Mouse (Mus musculus) heart, postnatal 25 days (tissue): Measurements from ENCODE around the gene Prr19. TPM values are rescaled to one million over a fixed set of nuclear protein-coding genes. Genes with fewer than 3 reads are reported as not detected.

Source experiments
- DNase-seq: peaks from one replicate; pipeline ENCODE4 v3.0.0; 2022; ENCODE audit warnings: low spot score
- intact Hi-C: fragments of 180-260 bp; cut with DNase I; formaldehyde crosslinking; loops from one replicate; pipeline ENCODE4 v1.15.1; 2025
- total RNA-seq, 2 experiments: library from RNA; stranded (reverse); gene quantifications; 2 replicates each; pipeline ENCODE4 v1.2.3; 2021

The Prr19 gene
- total RNA-seq, 2 experiments from 2014 or later, result not detected

DNA sequence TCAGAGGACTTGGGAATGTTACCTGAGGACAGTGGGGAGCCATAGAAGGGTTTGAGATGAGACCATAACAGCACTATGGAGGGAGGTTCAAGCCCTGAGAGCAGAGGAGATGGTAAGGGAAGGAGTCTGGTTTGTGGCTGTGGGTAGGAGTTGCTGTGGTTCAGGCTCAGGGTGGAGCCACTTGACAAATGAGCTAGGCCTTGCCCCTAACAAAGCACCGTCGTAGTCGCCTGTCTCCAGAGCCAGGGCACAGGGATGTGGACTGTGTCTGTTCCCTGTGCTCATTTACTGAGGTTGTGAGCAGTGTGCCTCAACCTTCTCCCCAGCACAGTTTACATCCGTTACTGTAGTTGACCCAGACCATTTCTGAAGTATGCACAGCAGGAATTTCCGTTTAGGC, 26.6 kb upstream of the Prr19 start:
- no peak for DNase-seq
- intact Hi-C loops, result no loop called here

DNA sequence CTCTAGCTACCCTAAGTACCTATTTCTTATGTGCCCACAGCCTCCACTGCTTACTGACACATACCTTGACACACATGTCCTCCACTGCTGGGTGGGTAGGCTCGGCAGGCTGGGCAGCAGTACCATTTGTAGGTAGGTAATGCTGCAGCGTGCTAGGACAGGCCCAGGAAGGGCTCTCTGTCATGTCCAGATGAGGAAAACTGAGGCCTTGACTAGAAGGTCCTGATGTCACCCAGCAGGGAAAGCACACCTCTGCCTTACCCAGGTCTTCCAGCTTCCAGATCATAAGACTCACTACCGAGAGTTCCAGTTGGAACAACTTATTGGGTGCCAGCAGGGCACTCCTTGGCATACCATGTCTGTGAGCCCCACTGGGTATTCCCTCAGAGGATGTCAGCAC, 26.2 kb upstream of the Prr19 start:
- no peak for DNase-seq
- intact Hi-C loops, result no loop called here

DNA sequence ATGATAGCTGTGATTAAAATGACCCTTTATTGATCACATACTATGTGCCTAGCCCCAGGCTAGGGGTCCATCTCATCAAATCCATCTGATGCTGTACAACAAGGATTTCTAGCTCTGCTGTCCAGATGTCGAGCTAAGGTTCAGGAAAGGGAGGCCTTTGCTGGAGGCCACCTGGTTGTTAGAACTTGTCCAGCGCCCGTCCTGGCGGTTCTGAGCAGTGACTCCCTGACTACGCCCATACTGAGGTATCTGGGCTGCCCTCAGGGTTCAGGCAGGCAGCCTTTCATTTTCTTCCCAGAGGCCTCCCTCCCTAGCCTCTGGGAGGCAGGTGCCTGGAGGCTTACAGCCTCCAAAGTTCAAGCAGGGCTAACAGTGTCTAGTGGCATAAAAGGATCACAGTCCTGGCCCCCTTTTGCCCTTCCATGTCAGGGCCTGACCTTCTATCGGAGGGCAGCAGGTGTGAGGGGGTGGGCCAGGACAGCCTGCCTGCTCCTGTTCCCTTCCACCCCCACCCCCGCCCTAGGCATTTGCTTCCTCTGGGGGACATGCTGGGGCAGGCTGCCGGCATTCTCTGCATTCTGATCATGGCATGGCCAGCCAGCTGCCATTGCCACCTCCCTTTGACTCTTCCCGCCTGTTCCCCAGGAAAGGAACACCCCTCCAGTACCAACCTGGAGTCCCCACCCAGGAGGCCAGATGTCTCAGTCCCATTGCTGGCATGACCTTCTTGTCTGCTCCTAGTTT, 25.5 kb upstream of the Prr19 start:
- intact Hi-C loops, result no loop called here
- no peak for DNase-seq

DNA sequence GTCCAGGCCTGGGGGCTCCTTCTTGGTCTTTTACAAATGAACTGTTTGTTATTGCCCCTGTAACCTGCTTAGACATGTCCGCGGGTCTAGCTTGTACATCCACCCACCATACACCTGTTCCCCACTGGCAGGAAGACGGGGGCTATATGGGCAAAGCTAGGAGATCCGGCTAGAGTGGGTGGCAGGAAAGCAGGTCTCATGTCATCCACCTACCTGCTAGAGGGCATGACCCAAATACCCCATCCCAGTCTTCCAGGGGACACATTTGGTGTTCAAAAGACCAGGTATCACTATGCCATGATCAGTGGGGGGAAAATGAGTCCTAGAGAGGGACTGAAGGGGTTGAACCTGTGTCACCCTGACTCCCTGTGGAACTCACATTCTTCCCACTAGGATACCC, 23.8 kb upstream of the Prr19 start:
- DNase-seq, result no peak
- intact Hi-C loops, result no loop called here

DNA sequence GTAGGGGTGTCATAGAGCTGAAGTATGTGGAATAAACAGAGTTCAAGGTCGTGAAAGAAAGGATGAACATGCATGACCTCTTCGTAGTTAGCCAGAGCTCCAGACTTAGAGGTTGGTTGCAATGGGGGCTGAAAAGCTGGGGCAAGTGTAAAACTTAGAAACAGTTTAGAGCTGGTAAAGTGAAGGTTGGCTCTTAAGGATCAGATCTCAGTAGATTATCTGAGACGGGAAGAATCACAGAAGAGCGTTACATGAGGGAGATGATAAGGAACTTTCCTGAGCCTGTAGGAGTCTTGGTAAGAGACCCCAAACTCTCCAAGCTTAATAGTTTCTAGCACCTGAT, 23.2 kb upstream of the Prr19 start:
- no peak for DNase-seq
- intact Hi-C loops, result loop anchor here (1.0 to 2.0 kb wide), 2 partner anchors 29 to 38 kb away; no protein-coding TSS in a partner anchor

DNA sequence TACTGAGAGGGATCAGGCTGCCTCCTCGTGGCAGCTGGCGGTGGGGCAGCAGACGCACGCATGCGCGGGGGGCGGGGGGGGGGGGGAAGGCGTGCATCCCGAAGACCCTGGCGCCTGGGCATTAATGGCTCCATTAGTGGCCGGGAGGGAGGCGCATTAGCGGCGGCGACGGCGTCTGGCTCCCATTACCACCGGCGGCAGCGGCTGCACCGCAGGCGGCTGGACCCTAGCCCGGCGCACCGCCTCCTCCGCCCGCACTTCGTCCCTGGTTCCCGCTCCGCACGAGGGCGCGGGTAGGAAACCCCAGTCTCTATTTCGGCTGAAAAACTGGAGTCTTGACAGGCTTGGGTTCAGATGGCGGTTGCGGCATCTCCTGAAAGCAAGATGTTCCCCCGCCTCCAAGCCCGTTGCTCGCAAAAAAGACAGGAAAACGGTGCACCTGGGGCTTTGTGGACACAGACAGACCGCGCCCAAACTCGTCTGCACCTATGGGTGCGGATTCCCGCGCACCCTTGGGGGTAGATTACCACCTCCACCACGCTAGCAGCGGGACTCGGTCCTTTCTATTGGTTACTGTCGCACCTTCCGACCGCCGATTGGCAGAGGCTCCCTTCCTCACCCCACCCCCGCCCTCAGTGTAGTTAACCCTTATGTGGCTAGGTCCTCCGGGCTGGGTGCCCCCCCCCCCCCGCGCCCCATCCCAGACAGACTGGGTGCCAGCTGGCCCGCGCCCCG, 22.7 kb upstream of the Prr19 start:
- peak; percentile 76 for DNase-seq
- intact Hi-C loops, result loop anchor here (1.0 to 2.0 kb wide), 2 partner anchors 30 to 38 kb away; no protein-coding TSS in a partner anchor

DNA sequence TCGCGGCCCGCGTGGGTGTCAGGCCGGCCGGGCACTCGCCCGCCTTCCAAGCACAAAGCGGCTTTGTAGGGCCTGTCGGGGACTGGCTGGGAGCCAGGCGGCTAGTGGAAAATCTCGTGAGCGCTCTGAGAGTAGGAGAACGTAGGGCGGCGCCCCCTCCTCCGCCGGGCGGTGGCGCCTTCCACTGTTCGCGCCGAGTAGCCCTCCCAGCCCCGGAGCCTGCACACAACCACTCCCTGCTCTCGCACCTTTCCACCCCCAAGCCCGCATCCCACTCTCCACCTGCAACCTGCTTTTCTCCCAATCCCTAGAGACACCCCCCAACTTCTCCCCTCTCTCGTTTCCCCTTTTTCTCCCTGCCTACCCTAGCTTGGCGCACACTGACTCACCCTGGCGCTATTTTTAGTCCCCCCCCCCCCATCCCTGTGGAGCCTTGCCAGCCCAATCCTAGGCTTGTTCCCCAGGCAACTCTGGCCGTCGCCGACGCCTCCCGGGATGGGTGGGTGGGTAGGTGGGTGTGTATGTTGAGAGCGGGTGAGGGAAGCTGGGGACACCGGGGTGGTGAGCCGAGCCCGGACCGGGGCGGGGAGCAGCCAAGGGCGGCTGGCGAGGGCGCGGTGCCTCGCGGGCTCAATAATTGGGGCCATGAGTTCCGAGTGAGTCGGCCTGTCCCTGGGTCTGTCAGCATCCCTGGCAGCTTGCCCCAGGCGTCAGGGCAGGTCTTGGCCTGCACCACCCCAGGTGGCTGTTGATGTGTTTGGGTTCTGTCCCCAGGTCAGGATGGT, 21.9 kb upstream of the Prr19 start:
- intact Hi-C loops, result loop anchor here (2.0 kb wide), 1 partner anchor 30 kb away; no protein-coding TSS in a partner anchor
- DNase-seq, result peak; percentile 87

DNA sequence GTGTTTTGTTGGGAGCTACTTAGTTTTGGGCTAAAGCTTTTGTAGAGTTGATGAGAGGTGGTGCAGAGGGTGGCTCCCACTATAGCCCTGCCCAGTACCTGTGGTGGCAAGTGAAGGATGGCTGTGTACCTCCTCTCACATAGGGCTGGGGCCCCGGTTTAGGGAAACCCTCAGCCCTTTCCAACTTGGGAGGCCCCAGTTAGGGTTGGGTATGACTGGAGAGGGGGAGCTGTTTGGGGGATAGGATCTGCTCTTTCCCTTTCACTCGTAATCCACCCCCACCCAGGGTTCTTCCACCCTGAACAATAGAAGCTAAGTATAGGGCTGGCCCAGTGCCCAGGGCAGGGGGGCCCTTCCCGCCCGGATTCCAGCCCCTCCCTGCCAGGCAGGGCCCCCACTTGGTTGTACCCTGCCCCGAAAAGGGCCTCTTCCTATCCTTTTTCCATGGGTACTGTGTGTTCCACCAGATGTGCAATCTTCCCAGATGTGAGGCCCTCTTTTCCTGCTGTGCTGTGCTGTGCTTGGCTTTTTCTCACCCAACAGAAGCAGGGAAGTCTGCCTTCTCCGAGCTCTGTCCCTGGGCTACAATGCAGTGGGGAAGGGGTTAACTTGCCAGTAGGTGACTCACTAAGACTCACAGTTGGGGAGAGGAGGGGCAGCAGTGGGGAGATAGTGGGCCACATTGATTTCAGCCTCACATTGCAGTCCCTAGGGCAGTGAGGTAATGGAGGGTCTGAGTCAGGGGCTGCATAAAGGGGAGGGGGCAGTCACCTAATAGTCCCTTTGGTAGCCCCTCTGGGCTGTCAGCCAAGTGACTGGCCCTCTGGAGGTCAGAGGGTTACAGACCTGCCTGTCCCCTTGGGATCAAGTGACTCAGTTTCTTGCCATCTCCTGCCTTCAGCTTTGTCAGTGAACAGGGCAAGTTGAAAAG, 21.1 kb upstream of the Prr19 start:
- DNase-seq, result peak; percentile 77
- intact Hi-C loops, result loop anchor here (2.0 to 5.0 kb wide), 2 partner anchors 31 to 107 kb away; no protein-coding TSS in a partner anchor

DNA sequence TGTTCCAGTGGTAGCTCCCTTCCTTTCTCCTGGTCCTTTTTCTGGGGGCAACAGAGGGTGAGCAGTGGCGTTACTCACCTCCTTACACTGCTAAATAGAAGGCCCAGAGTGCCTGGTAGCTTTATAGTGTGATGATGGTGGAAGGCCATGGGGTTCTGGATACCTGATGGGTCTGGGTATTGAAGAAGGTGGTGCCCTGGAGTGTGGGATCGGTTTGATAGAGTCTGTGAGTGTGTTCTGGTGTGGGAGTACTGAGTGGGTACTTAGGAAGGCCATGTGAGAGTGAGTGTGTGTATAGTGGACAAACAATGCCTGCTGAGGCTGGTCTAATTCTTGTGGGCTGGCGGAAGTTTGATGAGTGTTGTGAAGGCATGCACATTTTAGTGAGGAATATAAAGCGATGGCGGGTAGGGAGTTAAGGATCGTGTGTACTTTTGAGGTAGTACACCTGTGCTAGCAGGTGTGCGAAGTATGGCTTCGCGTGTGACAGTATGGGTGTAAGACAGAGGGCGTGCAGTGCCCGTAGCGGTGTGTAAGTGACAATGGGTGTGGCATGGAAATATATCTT, 20.0 kb upstream of the Prr19 start:
- no peak for DNase-seq
- intact Hi-C loops, result loop anchor here (5.0 kb wide), 1 partner anchor 106 kb away; no protein-coding TSS in a partner anchor

DNA sequence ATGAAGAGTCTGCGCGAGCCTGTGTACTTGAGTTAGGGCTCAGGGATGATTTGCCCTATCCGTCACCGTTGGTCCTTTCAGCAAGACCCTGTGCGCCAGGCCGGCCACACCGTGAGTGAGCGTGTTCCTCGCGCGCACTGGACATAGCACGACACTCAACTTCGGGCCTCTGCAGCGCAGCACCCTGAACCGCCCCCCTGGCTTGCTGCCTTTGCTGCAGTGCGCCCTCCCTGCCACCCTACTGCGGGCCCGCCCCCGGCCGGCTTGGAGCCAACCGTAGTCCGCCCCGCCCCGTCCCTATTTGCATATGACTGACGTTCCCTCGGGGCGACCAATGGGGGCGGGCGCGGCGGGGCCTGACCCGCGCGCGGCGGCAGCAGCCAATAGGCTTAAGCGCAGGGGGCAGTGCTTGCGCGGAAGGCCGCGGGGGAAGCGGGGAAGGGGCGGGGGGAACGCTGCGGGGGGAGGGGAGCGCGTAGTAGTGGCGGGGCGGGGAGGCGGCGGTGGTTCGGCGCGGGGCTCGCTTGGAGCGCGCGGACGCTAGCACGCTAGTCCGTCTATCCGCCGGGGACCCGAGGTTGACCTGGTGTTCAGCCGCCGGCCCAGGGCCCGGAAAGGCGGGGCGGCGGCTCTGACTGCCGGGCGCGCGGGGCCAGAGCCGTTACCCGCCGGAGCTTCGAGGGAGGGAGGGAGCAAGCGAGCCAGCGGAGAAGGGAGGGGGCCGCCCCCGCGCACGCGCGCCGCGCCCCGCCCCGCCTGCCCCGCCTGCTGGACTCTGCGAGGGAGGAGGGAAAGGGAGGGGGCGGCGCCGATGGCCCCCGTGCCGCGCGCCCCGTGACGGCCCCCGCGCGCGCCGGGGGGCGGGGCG, 19.2 kb upstream of the Prr19 start:
- peak; percentile 97 for DNase-seq
- intact Hi-C loops, result loop anchor here (2.0 to 5.0 kb wide), 2 partner anchors 35 to 105 kb away; partner anchors contain the start of gene Megf8

DNA sequence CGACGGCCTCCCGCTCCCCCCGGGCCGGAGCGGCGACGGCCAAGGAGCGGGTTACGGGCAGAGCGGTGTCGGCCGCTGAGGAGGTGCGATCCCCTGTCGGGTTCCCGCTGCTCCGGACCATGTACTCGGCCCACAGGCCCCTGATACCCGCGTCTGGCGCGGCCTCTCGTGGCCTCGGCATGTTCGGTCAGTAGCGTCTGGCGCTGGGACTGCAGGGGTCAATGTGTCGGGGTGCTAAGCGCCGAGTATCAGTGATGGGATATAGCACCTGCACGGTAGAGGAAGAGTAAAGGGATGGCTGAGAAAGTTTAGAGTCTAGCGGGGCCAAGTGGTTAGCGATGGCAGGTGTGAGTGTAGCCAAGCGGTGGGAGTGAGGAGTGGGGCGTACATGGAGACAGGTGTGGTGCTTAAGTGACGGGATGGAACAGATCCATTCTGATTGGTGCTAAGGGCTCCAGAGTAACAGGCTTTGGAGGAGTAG, 18.4 kb upstream of the Prr19 start:
- no peak for DNase-seq
- intact Hi-C loops, result loop anchor here (2.0 to 5.0 kb wide), 2 partner anchors 34 to 105 kb away; partner anchors contain the start of gene Megf8

DNA sequence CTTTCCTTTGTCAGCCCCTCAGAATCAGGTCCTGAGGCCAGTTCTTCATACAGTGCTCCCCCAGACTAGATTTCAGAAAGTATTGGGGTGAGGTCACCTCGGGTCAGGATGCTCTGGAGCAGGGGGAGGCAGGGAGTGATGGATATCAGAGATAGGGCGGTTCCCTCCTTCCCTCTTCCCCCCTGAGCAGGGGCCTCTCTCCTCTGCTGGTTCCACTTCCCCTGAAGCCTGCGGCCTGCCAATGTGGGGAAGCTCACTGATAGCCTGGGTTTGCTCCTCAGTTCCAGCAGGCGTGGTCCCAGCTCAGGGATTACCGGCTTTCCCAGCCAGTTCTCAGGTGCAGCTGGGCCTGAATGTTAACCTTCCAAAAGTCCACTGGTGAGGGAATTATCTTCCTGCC, 17.6 kb upstream of the Prr19 start:
- intact Hi-C loops, result loop anchor here (2.0 to 5.0 kb wide), 2 partner anchors 33 to 104 kb away; partner anchors contain the start of gene Megf8
- DNase-seq, result no peak

DNA sequence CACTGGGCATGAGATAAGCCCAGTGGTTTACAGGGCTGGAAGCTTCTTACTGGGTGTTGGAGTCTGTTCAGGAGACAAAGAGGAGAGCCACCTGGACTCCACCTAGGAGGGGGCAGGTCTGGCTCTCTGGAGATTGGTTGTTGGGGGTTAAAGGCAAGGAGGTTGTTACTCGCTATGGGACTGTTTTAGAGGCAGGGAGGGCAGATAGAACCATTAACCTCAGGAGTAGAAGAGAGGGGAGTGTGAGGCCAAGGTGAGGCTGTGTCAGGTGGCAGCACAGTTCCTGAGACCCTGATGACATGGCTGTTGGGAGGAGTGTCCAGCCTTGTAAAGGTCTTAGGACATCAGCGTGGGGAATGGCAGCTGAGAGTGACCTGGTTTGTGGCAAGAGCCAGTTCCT, 17.0 kb upstream of the Prr19 start:
- DNase-seq, result no peak
- intact Hi-C loops, result loop anchor here (5.0 kb wide), 1 partner anchor 103 kb away; no protein-coding TSS in a partner anchor

DNA sequence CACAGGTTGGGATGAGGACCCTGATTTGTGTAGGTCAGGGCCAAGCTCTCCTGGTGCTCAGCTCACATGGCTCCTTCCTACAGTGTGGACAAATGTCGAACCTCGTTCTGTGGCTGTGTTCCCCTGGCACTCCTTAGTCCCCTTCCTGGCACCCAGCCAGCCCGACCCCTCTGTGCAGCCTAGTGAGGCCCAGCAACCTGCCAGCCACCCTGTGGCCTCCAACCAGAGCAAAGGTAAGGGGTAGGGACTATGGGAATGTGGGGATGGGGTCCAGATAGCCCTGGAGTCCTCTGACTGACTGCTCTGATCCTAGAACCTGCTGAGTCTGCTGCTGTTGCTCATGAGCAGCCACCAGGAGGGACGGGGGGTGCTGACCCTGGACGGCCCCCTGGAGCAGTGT, 16.4 kb upstream of the Prr19 start:
- intact Hi-C loops, result loop anchor here (5.0 kb wide), 1 partner anchor 103 kb away; no protein-coding TSS in a partner anchor
- no peak for DNase-seq

DNA sequence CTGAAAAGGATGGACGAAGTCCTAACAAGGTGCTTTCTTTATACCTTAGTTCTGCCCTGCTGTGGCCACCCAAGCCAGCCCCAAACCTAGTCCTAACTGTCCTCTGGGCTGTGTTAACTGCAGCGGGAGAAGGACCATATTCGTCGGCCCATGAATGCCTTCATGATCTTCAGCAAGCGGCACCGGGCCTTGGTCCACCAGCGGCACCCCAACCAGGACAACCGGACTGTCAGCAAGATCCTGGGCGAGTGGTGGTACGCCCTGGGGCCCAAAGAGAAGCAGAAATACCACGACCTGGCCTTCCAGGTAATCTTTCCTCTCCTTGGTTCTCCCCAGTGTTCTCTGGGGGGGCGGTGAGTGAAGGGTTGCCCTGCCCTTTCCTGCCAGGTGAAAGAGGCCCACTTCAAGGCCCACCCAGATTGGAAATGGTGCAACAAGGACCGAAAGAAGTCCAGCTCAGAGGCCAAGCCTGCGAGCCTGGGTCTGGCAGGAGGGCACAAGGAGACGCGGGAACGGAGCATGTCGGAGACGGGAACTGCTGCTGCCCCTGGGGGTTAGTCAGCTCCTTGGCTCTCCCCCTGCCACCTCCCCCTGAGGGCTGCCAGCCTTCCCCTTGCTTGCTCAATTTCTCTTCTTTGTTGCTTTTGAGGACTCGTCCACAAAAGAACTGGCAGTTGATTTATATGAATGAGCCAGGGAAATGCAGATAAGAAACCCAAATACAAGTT, 15.5 kb upstream of the Prr19 start:
- no peak for DNase-seq
- intact Hi-C loops, result no loop called here

DNA sequence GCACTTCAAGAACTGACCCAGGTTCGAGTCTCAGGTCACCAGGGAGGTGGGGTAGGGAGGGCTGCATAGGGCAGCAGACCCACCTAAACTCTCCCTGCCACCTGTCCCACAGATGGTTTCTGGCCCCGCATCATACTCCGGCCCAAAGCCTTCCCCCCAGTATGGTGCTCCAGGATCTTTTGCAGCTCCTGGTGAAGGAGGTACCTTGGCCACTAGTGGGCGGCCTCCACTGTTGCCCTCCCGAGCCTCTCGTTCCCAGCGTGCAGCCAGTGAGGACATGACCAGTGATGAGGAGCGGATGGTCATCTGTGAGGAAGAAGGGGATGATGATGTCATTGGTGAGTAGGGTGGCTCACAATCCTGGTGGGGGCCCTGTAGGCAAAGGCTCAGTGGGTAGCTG, 14.2 kb upstream of the Prr19 start:
- DNase-seq, result no peak
- intact Hi-C loops, result no loop called here

DNA sequence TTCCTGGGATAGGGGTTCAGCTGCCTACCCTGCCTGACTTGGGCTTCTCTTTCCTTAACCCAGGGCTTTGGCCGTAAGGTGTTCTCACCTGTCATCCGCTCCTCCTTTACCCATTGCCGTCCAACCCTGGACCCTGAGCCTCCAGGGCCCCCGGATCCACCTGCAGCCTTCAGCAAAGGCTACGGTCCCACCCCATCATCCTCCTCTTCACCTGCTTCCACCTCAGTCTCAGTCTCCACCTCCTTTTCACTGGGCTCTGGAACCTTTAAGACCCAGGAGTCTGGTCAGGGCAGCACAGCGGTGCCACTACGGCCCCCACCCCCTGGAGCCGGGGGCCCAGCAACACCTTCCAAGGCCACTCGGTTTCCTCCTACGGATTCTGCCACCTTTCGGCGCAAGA, 13.2 kb upstream of the Prr19 start:
- no peak for DNase-seq
- intact Hi-C loops, result no loop called here
